Mouse (Mus musculus): Measurements from ENCODE around the gene Zcchc2. TPM values are rescaled to one million over a fixed set of nuclear protein-coding genes. Genes with fewer than 3 reads are reported as not detected.

The Zcchc2 gene
- total RNA-seq, 2 experiments from 2014 or later: 21.0 to 21.3 TPM

- peak; percentile 61 to 70 for DNase-seq
Observed at GRCm38 (mm10) chr1:106036861-106037599, 46.8 kb downstream of the Zcchc2 start.

GRCm38 (mm10) chr1:106039326-106039725 lies 49.1 kb downstream of the Zcchc2 start:
- DNase-seq: no peak

GRCm38 (mm10) chr1:106040271-106040670 lies 50.1 kb downstream of the Zcchc2 start:
- DNase-seq: no peak

- no peak for DNase-seq
Observed at GRCm38 (mm10) chr1:106042221-106042620, 52.0 kb downstream of the Zcchc2 start.

GRCm38 (mm10) chr1:106043053-106043820 lies 53.0 kb downstream of the Zcchc2 start:
- no peak for DNase-seq

GRCm38 (mm10) chr1:106049036-106049435 lies 58.8 kb downstream of the Zcchc2 start:
- no peak for DNase-seq

GRCm38 (mm10) chr1:106054978-106055377 lies 64.8 kb downstream of the Zcchc2 start:
- no peak for DNase-seq

- DNase-seq: no peak
Observed at GRCm38 (mm10) chr1:106058355-106058754, 68.1 kb downstream of the Zcchc2 start.

GRCm38 (mm10) chr1:106059516-106060277 lies 69.5 kb downstream of the Zcchc2 start:
- DNase-seq: no peak

GRCm38 (mm10) chr1:106061185-106061910 lies 71.1 kb downstream of the Zcchc2 start:
- no peak for DNase-seq

- DNase-seq: no peak
Observed at GRCm38 (mm10) chr1:106062891-106063590, 72.8 kb downstream of the Zcchc2 start.

GRCm38 (mm10) chr1:106063591-106064170 lies 73.5 kb downstream of the Zcchc2 start:
- no peak for DNase-seq

GRCm38 (mm10) chr1:106064291-106064690 lies 74.1 kb downstream of the Zcchc2 start:
- no peak for DNase-seq

GRCm38 (mm10) chr1:106064711-106065110 lies 74.5 kb downstream of the Zcchc2 start:
- no peak for DNase-seq

- DNase-seq: no peak
Observed at GRCm38 (mm10) chr1:106065679-106066078, 75.5 kb downstream of the Zcchc2 start.

GRCm38 (mm10) chr1:106067306-106067705 lies 77.1 kb downstream of the Zcchc2 start:
- no peak for DNase-seq

GRCm38 (mm10) chr1:106069867-106070543 lies 79.8 kb downstream of the Zcchc2 start:
- no peak for DNase-seq

- DNase-seq: peak in 1 of 2 experiments; percentile 15
Observed at GRCm38 (mm10) chr1:106070814-106071213, 80.6 kb downstream of the Zcchc2 start.

GRCm38 (mm10) chr1:106071237-106072070 lies 81.2 kb downstream of the Zcchc2 start:
- peak; percentile 83 to 86 for DNase-seq

GRCm38 (mm10) chr1:106072071-106072440 lies 81.8 kb downstream of the Zcchc2 start:
- DNase-seq: no peak
